Comparison of ENCODE assay signal across 35 mouse cellular contexts in genomic region chr2:140740511-140740910, GRCm38 (mm10).
"Had no signal": no experiment of that assay in that cellular context is flagged by ENCODE, and none has a peak within 500 bp of the region (broad histone marks: within the 10 kb centered on the region; RNA-seq: fewer than 3 reads in every experiment).

No protein-coding gene starts in this region.

- H3K27ac ChIP-seq: heart, embryonic 10.5 days; heart, embryonic 13.5 days; heart, embryonic 15.5 days; hindbrain, embryonic 10.5 days; hindbrain, embryonic 12.5 days; hindbrain, embryonic 13.5 days; hindbrain, embryonic 14.5 days; hindbrain, embryonic 15.5 days; hindbrain, postnatal 0 days; intestine, embryonic 15.5 days; kidney, embryonic 15.5 days; kidney, postnatal 0 days; layer of hippocampus, adult 2 months had no signal

- H3K4me3 ChIP-seq: heart, embryonic 10.5 days; heart, embryonic 12.5 days; heart, embryonic 13.5 days; heart, embryonic 15.5 days; hindbrain, embryonic 10.5 days; hindbrain, embryonic 12.5 days; hindbrain, embryonic 13.5 days; hindbrain, embryonic 15.5 days; intestine, embryonic 15.5 days; kidney, embryonic 15.5 days; layer of hippocampus, adult 2 months had no signal

- H3K4me2 ChIP-seq: heart, embryonic 11.5 days; heart, embryonic 12.5 days; heart, embryonic 13.5 days; heart, embryonic 15.5 days; hindbrain, embryonic 12.5 days; hindbrain, embryonic 13.5 days; hindbrain, embryonic 14.5 days; hindbrain, embryonic 15.5 days; intestine, embryonic 15.5 days; kidney, embryonic 15.5 days had no signal

- DNase-seq: heart, postnatal 10 days; heart, postnatal 14 days; heart, postnatal 36 days; heart, postnatal 4 days; kidney, adult 11 months; kidney, adult 18-20 months; kidney, adult 2 months; kidney, adult 8-10 months; kidney, adult 9 months; kidney, postnatal 10 days; kidney, postnatal 14 days; kidney, postnatal 25 days; kidney, postnatal 36 days; kidney, postnatal 4 days; layer of hippocampus, adult 9-11 months; layer of hippocampus, postnatal 36 days had no signal

- H3K9ac ChIP-seq: heart, embryonic 12.5 days; heart, embryonic 13.5 days; heart, embryonic 15.5 days; hindbrain, embryonic 12.5 days; hindbrain, embryonic 13.5 days; hindbrain, embryonic 14.5 days; hindbrain, embryonic 15.5 days; intestine, embryonic 15.5 days; kidney, embryonic 15.5 days had no signal

- H3K9me3 ChIP-seq: heart, embryonic 10.5 days; heart, embryonic 12.5 days; heart, embryonic 13.5 days; heart, embryonic 15.5 days; hindbrain, embryonic 10.5 days; hindbrain, embryonic 12.5 days; hindbrain, embryonic 13.5 days; hindbrain, embryonic 15.5 days; intestine, embryonic 15.5 days; kidney, embryonic 15.5 days had no signal

- ATAC-seq: hindbrain, embryonic 16.5 days; hindbrain, postnatal 0 days; inflammation-experienced regulatory T-cells, adult 6 months; intestine, embryonic 15.5 days; intestine, embryonic 16.5 days; intestine, postnatal 0 days had no signal

- H3K4me1 ChIP-seq: heart, embryonic 10.5 days; heart, embryonic 12.5 days; heart, embryonic 13.5 days; heart, embryonic 15.5 days; hindbrain, embryonic 10.5 days; hindbrain, embryonic 12.5 days; hindbrain, embryonic 13.5 days; hindbrain, embryonic 15.5 days; intestine, embryonic 15.5 days; kidney, embryonic 15.5 days had no signal

- H3K36me3 ChIP-seq: heart, embryonic 10.5 days; heart, embryonic 12.5 days; heart, embryonic 13.5 days; heart, embryonic 15.5 days; hindbrain, embryonic 10.5 days; hindbrain, embryonic 12.5 days; hindbrain, embryonic 13.5 days; hindbrain, embryonic 15.5 days; intestine, embryonic 15.5 days; kidney, embryonic 15.5 days had no signal

- H3K27me3 ChIP-seq: heart, embryonic 12.5 days; heart, embryonic 13.5 days; heart, embryonic 15.5 days; hindbrain, embryonic 12.5 days; hindbrain, embryonic 13.5 days; hindbrain, embryonic 15.5 days; intestine, embryonic 15.5 days; kidney, embryonic 15.5 days had no signal
